ENCODE assay signal across 14 mouse cellular contexts in the genomic region with DNA sequence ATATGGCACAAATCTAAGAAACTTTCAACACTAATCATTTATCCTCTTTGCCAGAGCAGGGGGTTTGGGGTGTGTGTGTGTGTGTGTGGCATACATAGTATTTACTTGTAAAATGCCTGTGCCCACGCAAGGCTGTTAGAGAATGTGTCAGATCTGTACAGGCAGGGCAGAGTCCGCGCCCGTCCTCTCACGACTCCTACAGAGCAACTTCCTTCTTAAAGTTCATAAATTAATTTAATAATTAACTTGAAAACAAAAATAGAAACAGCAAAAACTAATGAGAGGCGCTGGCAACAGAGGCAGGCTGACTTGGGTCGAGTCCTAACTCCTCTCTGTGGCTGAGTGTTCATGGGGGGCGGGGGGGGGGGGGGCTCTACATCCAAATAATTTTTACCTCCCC. TPM values are rescaled to one million over a fixed set of nuclear protein-coding genes. Genes with fewer than 3 reads are reported as not detected.
DNase-seq lines count a peak whose midpoint lies in the region; ATAC-seq and TF ChIP-seq lines count a peak whose summit lies in the region.
"Had no signal": no experiment of that assay in that cellular context is flagged by ENCODE, and none has a peak within 500 bp of the region (broad histone marks: within the 10 kb centered on the region; RNA-seq: fewer than 3 reads in every experiment).

No protein-coding gene starts in this region.

- no peak overlapping the region for H3K4me3 ChIP-seq in lung, embryonic 15.5 days
- H3K4me3 ChIP-seq in intestine, embryonic 15.5 days (replicated peaks) = no peak overlapping the region; the same call in 1 of the 2 replicates
- no peak overlapping the region for H3K4me3 ChIP-seq in kidney, embryonic 14.5 days (ENCODE audit: low read length)
- H3K4me3 ChIP-seq in small intestine, adult 2 months (ENCODE audit: low read depth, low read length) = no peak overlapping the region
- H3K4me3 ChIP-seq: forebrain, embryonic 15.5 days; layer of hippocampus, adult 2 months; myocyte had no signal

- no peaks in the 10 kb centered on the region for H3K27me3 ChIP-seq in lung, embryonic 15.5 days
- no peaks in the 10 kb centered on the region for H3K27me3 ChIP-seq in intestine, embryonic 15.5 days (replicated peaks)
- no peaks in the 10 kb centered on the region for H3K27me3 ChIP-seq in kidney, embryonic 14.5 days (ENCODE audit: control insufficient read depth, insufficient read depth, low read length)
- no peaks in the 10 kb centered on the region for H3K27me3 ChIP-seq in small intestine, adult 2 months (ENCODE audit: control insufficient read depth, insufficient read depth, low read length)
- H3K27me3 ChIP-seq: forebrain, embryonic 15.5 days had no signal

- no peak for TF ChIP-seq POLR2A in small intestine, adult 2 months (IDR thresholded peaks at IDR 0.05; ENCODE audit: low read depth, low read length)

- no peak overlapping the region for H3K9ac ChIP-seq in lung, embryonic 15.5 days
- H3K9ac ChIP-seq in intestine, embryonic 15.5 days = no peak overlapping the region; the same call in 1 of the 2 replicates
- no peak overlapping the region for H3K9ac ChIP-seq in kidney, embryonic 14.5 days (ENCODE audit: low read depth, low read length)
- H3K9ac ChIP-seq: forebrain, embryonic 15.5 days had no signal

- TF ChIP-seq CTCF in small intestine, adult 2 months (IDR thresholded peaks at IDR 0.05; ENCODE audit: extremely low read depth, insufficient read length, insufficient replicate concordance, low read depth, low read length) = no peak

- WGBS in lung, embryonic 15.5 days = 44% methylated on average over 8 of the region's 8 CpGs
- WGBS in intestine, embryonic 15.5 days = 33% methylated on average over 8 of the region's 8 CpGs
- WGBS in kidney, embryonic 14.5 days = 45% methylated on average over 8 of the region's 8 CpGs
- 12% methylated on average over 8 of the region's 8 CpGs for WGBS in small intestine, adult 2 months

- no peak for ATAC-seq in lung, embryonic 15.5 days (ENCODE audit: borderline replicate concordance, extremely low read depth, low FRiP score, low TSS enrichment)
- peak; percentile 39 for ATAC-seq in intestine, embryonic 15.5 days
- ATAC-seq in kidney, embryonic 14.5 days (ENCODE audit: low FRiP score, low TSS enrichment) = no peak
- ATAC-seq in erythroid progenitor cell, adult 5-6 weeks (replicated peaks; ENCODE audit: low FRiP score, poor library complexity, severe bottlenecking) = no peak
- ATAC-seq: forebrain, embryonic 15.5 days had no signal

- no peak for DNase-seq in lung, adult 18-20 months
- no peak for DNase-seq in right cerebral cortex, adult 18-20 months
- no peak for DNase-seq in right cerebral cortex, postnatal 10 days (ENCODE audit: low spot score in 2 of 2)
- DNase-seq: cerebellum, adult 9-10 months; heart, postnatal 36 days; thymus, adult 2 months had no signal

- H3K9me3 ChIP-seq in lung, embryonic 15.5 days = no peaks in the 10 kb centered on the region
- no peaks in the 10 kb centered on the region for H3K9me3 ChIP-seq in intestine, embryonic 15.5 days
- no peaks in the 10 kb centered on the region for H3K9me3 ChIP-seq in kidney, embryonic 14.5 days (ENCODE audit: control insufficient read depth, low read length)
- H3K9me3 ChIP-seq: forebrain, embryonic 15.5 days had no signal

- H3K36me3 ChIP-seq in lung, embryonic 15.5 days = no peaks in the 10 kb centered on the region
- H3K36me3 ChIP-seq in intestine, embryonic 15.5 days = no peaks in the 10 kb centered on the region
- no peaks in the 10 kb centered on the region for H3K36me3 ChIP-seq in kidney, embryonic 14.5 days (ENCODE audit: control insufficient read depth, insufficient read depth, low read length)
- no peaks in the 10 kb centered on the region for H3K36me3 ChIP-seq in small intestine, adult 2 months (ENCODE audit: control insufficient read depth, insufficient read depth, low read length)
- H3K36me3 ChIP-seq: forebrain, embryonic 15.5 days had no signal

- no peak overlapping the region for H3K27ac ChIP-seq in lung, embryonic 15.5 days
- H3K27ac ChIP-seq in intestine, embryonic 15.5 days = 0 out of 2 replicates have a peak overlapping the region, but pooled peaks have one; percentile 70
- peak overlapping the region; percentile 71; the same call in 1 of the 2 replicates for H3K27ac ChIP-seq in kidney, embryonic 14.5 days (ENCODE audit: low read depth, low read length)
- H3K27ac ChIP-seq in small intestine, adult 2 months (ENCODE audit: insufficient read depth, low read depth, low read length) = peak overlapping the region; percentile 90
- H3K27ac ChIP-seq: forebrain, embryonic 15.5 days had no signal

- H3K4me2 ChIP-seq in lung, embryonic 15.5 days = peak overlapping the region; percentile 72
- H3K4me2 ChIP-seq in intestine, embryonic 15.5 days (replicated peaks) = peak overlapping the region; percentile 49
- H3K4me2 ChIP-seq in kidney, embryonic 14.5 days (replicated peaks; ENCODE audit: low read depth, low read length) = peak overlapping the region; percentile 18; the same call in 1 of the 2 replicates
- H3K4me2 ChIP-seq: forebrain, embryonic 15.5 days had no signal

- H3K4me1 ChIP-seq in lung, embryonic 15.5 days = peaks cover 69% of the 10 kb centered on the region
- H3K4me1 ChIP-seq in intestine, embryonic 15.5 days (replicated peaks) = peaks cover 53% of the 10 kb centered on the region
- H3K4me1 ChIP-seq in kidney, embryonic 14.5 days (ENCODE audit: control insufficient read depth, insufficient read depth, low read length) = peaks cover 64% of the 10 kb centered on the region
- peaks cover 33% of the 10 kb centered on the region for H3K4me1 ChIP-seq in small intestine, adult 2 months (ENCODE audit: control insufficient read depth, insufficient read depth, insufficient read length, low read length)

RNA-seq across cellular contexts. Expression of gene Map3k1, which starts 4.6 kb away (rescaled TPM):
- polyA plus RNA-seq in lung, embryonic 15.5 days (2015; fragmentation: Nextera tagmentation; extraction: Ambion mirVana) = 27.5 and 28.6 TPM in 2 replicates
- polyA plus RNA-seq in intestine, embryonic 15.5 days (2015; fragmentation: Nextera tagmentation; extraction: Ambion mirVana) = 22.3 and 24.1 TPM in 2 replicates
- polyA plus RNA-seq in kidney, embryonic 14.5 days (2014; fragmentation: Nextera tagmentation; extraction: Ambion mirVana) = 32.9 and 38.4 TPM in 2 replicates
- 5.1 and 15.0 TPM in 2 replicates for polyA plus RNA-seq in small intestine, adult 2 months (2012; rRNA removed)
- 75.0 and 104 TPM in 2 replicates for total RNA-seq in erythroid progenitor cell, adult 5-6 weeks (2015; ENCODE audit: low replicate concordance)
- total RNA-seq in erythroid progenitor cell, adult 5-6 weeks (2017; ENCODE audit: low replicate concordance) = 124 and 167 TPM in 2 replicates

Comparison
In these comparisons a context has a peak if more than half of its experiments do, and no peak if none do; other contexts are left out.
1. H3K4me2 ChIP-seq: peak in every context shown above with its lines; median percentile 72 in lung, embryonic 15.5 days; 49 in intestine, embryonic 15.5 days; 18 in kidney, embryonic 14.5 days.